In genomic region chr4:118620279-118620966, GRCm38 (mm10) we compare ENCODE assay signal across 8 mouse cellular contexts. TPM values are rescaled to one million over a fixed set of nuclear protein-coding genes. Genes with fewer than 3 reads are reported as not detected.
DNase-seq lines count a peak whose midpoint lies in the region; ATAC-seq and TF ChIP-seq lines count a peak whose summit lies in the region.

TSS of gene Cfap57 (minus strand) at chr4:118620777.
TSS of gene Ebna1bp2 (plus strand) at chr4:118620799.

- peak; percentile 91 for ATAC-seq in G1E (ENCODE audit: extremely low read depth, insufficient number of reproducible peaks, low FRiP score, poor library complexity, severe bottlenecking)
- peak; percentile 96 for ATAC-seq in forebrain, embryonic 16.5 days
- peak; percentile 92 for ATAC-seq in lung, embryonic 15.5 days (ENCODE audit: borderline replicate concordance, extremely low read depth, low FRiP score, low TSS enrichment)

- WGBS in forebrain, embryonic 16.5 days: under 1% methylated on average over 30 of the region's 41 CpGs
- under 1% methylated on average over 31 of the region's 41 CpGs for WGBS in lung, embryonic 15.5 days

- H3K9ac ChIP-seq in forebrain, embryonic 16.5 days (replicated peaks; ENCODE audit: low read depth, low read length): peak within 1 kb of the TSS; percentile 72
- peak within 1 kb of the TSS; percentile 62 for H3K9ac ChIP-seq in lung, embryonic 15.5 days

- peak within 1 kb of the TSS; percentile 85 for H3K4me3 ChIP-seq in G1E (ENCODE audit: low read depth, low read length)
- H3K4me3 ChIP-seq in forebrain, embryonic 16.5 days (replicated peaks; ENCODE audit: low read length): peak within 1 kb of the TSS; percentile 90
- H3K4me3 ChIP-seq in lung, embryonic 15.5 days: peak within 1 kb of the TSS; percentile 86

- TF ChIP-seq CTCF in G1E (IDR thresholded peaks at IDR 0.05; ENCODE audit: low read depth, low read length): no peak

- H3K4me1 ChIP-seq in G1E (ENCODE audit: insufficient read depth, low read depth, low read length): peaks cover 30% of the 10 kb centered on the region
- H3K4me1 ChIP-seq in forebrain, embryonic 16.5 days (replicated peaks; ENCODE audit: control insufficient read depth, insufficient read depth, low read length): peaks cover 12% of the 10 kb centered on the region
- H3K4me1 ChIP-seq in lung, embryonic 15.5 days: peaks cover 10% of the 10 kb centered on the region; the same call in 1 of the 2 replicates

- H3K36me3 ChIP-seq in G1E (replicated peaks): peaks cover 33% of the 10 kb centered on the region
- peaks cover 15% of the 10 kb centered on the region for H3K36me3 ChIP-seq in forebrain, embryonic 16.5 days (ENCODE audit: control insufficient read depth, insufficient read depth)
- H3K36me3 ChIP-seq in lung, embryonic 15.5 days: peaks cover 28% of the 10 kb centered on the region

- H3K27ac ChIP-seq in forebrain, embryonic 16.5 days (ENCODE audit: low read length): peak within 1 kb of the TSS; percentile 57
- H3K27ac ChIP-seq in lung, embryonic 15.5 days: peak within 1 kb of the TSS; percentile 14; the same call in 1 of the 2 replicates

- peaks cover 13% of the 10 kb centered on the region for H3K27me3 ChIP-seq in G1E (ENCODE audit: insufficient read depth, low read length)
- no peaks in the 10 kb centered on the region for H3K27me3 ChIP-seq in forebrain, embryonic 16.5 days (replicated peaks; ENCODE audit: control insufficient read depth, insufficient read depth, low read length)
- H3K27me3 ChIP-seq in lung, embryonic 15.5 days: no peaks in the 10 kb centered on the region

- H3K4me2 ChIP-seq in forebrain, embryonic 16.5 days (ENCODE audit: low read length): peak within 1 kb of the TSS; percentile 97
- peak within 1 kb of the TSS; percentile 86 for H3K4me2 ChIP-seq in lung, embryonic 15.5 days

- H3K9me3 ChIP-seq in G1E (replicated peaks): peaks cover 5% of the 10 kb centered on the region
- H3K9me3 ChIP-seq in forebrain, embryonic 16.5 days (ENCODE audit: control insufficient read depth, low read length): peaks cover 6% of the 10 kb centered on the region; the same call in 1 of the 2 replicates
- H3K9me3 ChIP-seq in lung, embryonic 15.5 days: no peaks in the 10 kb centered on the region

- DNase-seq in G1E (ENCODE audit: low spot score): peak; percentile 83
- peak; percentile 89 to 92 for DNase-seq in cerebellum, adult 18-20 months
- DNase-seq in heart, postnatal 4 days: peak; percentile 91
- DNase-seq in layer of hippocampus, adult 8-10 months (ENCODE audit: low spot score in 2 of 2): peak; percentile 90 to 91
- peak; percentile 83 for DNase-seq in ovary, adult 18-20 months (ENCODE audit: low spot score)
- DNase-seq in thymus, postnatal 0 days (ENCODE audit: low spot score): peak; percentile 94

RNA-seq across cellular contexts. Expression of gene Cfap57, which starts in this region (rescaled TPM):
- total RNA-seq in G1E (2014; fragmentation: Nextera tagmentation) (not detected in 2 replicates), G1E (2017) (0.05 TPM in 1 of 2 replicates, not detected in the other)
- not detected in 2 replicates for polyA plus RNA-seq in G1E (2012)
- polyA plus RNA-seq in forebrain, embryonic 16.5 days (2015; fragmentation: Nextera tagmentation; extraction: Ambion mirVana): 0.72 and 1.3 TPM in 2 replicates
- total RNA-seq in heart, postnatal 4 days (2021): under 1 TPM in 1 of 2 experiments, not detected in 1; 0.18 TPM
- total RNA-seq in layer of hippocampus, adult 8-10 months (2022): 1 to 10 TPM in 3 of 4 experiments, under 1 TPM in 1; 0.68 to 1.3 (median 1.1) TPM
- polyA plus RNA-seq in lung, embryonic 15.5 days (2015; fragmentation: Nextera tagmentation; extraction: Ambion mirVana): 0.55 and 0.64 TPM in 2 replicates
- polyA plus RNA-seq in thymus, postnatal 0 days (2015; fragmentation: Nextera tagmentation; extraction: Ambion mirVana): 0.14 and 0.15 TPM in 2 replicates

RNA-seq across cellular contexts. Expression of gene Ebna1bp2, which starts in this region (rescaled TPM):
- total RNA-seq in G1E (2014; fragmentation: Nextera tagmentation): 116 and 153 TPM in 2 replicates
- 116 and 127 TPM in 2 replicates for total RNA-seq in G1E (2017)
- 25.0 and 41.7 TPM in 2 replicates for polyA plus RNA-seq in G1E (2012)
- polyA plus RNA-seq in forebrain, embryonic 16.5 days (2015; fragmentation: Nextera tagmentation; extraction: Ambion mirVana): 138 and 150 TPM in 2 replicates
- total RNA-seq in heart, postnatal 4 days (2021): 10 to 100 TPM; 43.0 to 51.1 TPM
- total RNA-seq in layer of hippocampus, adult 8-10 months (2022): 10 to 100 TPM; 49.7 to 59.9 (median 54.7) TPM
- 123 and 124 TPM in 2 replicates for polyA plus RNA-seq in lung, embryonic 15.5 days (2015; fragmentation: Nextera tagmentation; extraction: Ambion mirVana)
- polyA plus RNA-seq in thymus, postnatal 0 days (2015; fragmentation: Nextera tagmentation; extraction: Ambion mirVana): 209 and 229 TPM in 2 replicates

Comparison
In these comparisons a context has a peak if more than half of its experiments do, and no peak if none do; other contexts are left out.
1. Peak in every context shown above with its lines: DNase-seq, ATAC-seq, H3K4me3 ChIP-seq and H3K27ac ChIP-seq.